Mouse (Mus musculus) megakaryocyte progenitor cell, adult 5-6 weeks (primary cell): ENCODE measurements around the gene Mafk. TPM values are rescaled to one million over a fixed set of nuclear protein-coding genes. Genes with fewer than 3 reads are reported as not detected.

ENCODE experiments used
- total RNA-seq, 2 experiments: library from RNA; stranded (forward) in 1 of 2; stranded (reverse) in 1 of 2; fragments of 157-497, 149-512 nt in 1 of 2; fragments of 200-1000 nt in 1 of 2; gene quantifications; 2 replicates each; pipeline versions ENCODE4 v1.2.3 to v1.2.4; 2015 to 2017

The Mafk gene
- total RNA-seq, 2 experiments from 2014 or later: 11.0 to 27.0 TPM

Other genes with a start within 250 kb of the Mafk start
- gene Uncx, start 248.0 kb upstream of the Mafk start, total RNA-seq (2015): not detected in 2 replicates
- not detected in 2 replicates for gene Uncx, start 248.0 kb upstream of the Mafk start, total RNA-seq (2017)
- 7.0 and 8.0 TPM in 2 replicates for gene Micall2, start 55.2 kb upstream of the Mafk start, total RNA-seq (2015)
- 2.5 and 3.9 TPM in 2 replicates for gene Micall2, start 55.2 kb upstream of the Mafk start, total RNA-seq (2017)
- 63.8 and 65.1 TPM in 2 replicates for gene Ints1, start 15.8 kb upstream of the Mafk start, total RNA-seq (2015)
- gene Ints1, start 15.8 kb upstream of the Mafk start, total RNA-seq (2017): 41.0 and 47.0 TPM in 2 replicates
- gene Tmem184a, start 28.4 kb downstream of the Mafk start, total RNA-seq (2015): 0.10 TPM in 1 of 2 replicates, not detected in the other
- not detected in 2 replicates for gene Tmem184a, start 28.4 kb downstream of the Mafk start, total RNA-seq (2017)
- gene Gm26938, start 34.9 kb downstream of the Mafk start, total RNA-seq (2015): not detected in 2 replicates
- not detected in 2 replicates for gene Gm26938, start 34.9 kb downstream of the Mafk start, total RNA-seq (2017)
- 27.3 and 30.9 TPM in 2 replicates for gene Psmg3, start 35.4 kb downstream of the Mafk start, total RNA-seq (2015)
- gene Psmg3, start 35.4 kb downstream of the Mafk start, total RNA-seq (2017): 24.6 and 32.5 TPM in 2 replicates
- gene Elfn1, start 116.4 kb downstream of the Mafk start, total RNA-seq (2015): 0.02 TPM in 1 of 2 replicates, not detected in the other
- gene Elfn1, start 116.4 kb downstream of the Mafk start, total RNA-seq (2017): not detected in 2 replicates